Mouse (Mus musculus) inflammation-experienced regulatory T-cells, adult 16 weeks (primary cell): ENCODE data around the gene Plekhh2. TPM values are rescaled to one million over a fixed set of nuclear protein-coding genes. Genes with fewer than 3 reads are reported as not detected.

Experiments
- polyA plus RNA-seq: library from polyadenylated mRNA; unstranded; fragments of 100-300 nt; shearing (Covaris generic); gene quantifications from one replicate; pipeline ENCODE4 v1.2.1, GENCODE M21; 2017

Gene Plekhh2
- polyA plus RNA-seq: not detected

GRCm38 (mm10) chr17:84511682-84512515, at the start of gene Plekhh2:
Gene Plekhh2, plus strand, starts transcription at chr17:84511895.

GRCm38 (mm10) chr17:84465753-84466608, 45.7 kb upstream of the Plekhh2 start, which contains the start of gene Thada:
Gene Thada, minus strand, starts transcription at chr17:84466205.

GRCm38 (mm10) chr17:84626276-84626856, 114.7 kb downstream of the Plekhh2 start, which contains the start of gene Dync2li1:
Gene Dync2li1, plus strand, starts transcription at chr17:84626496.

Other genes with a start within 250 kb of the Plekhh2 start
- gene Thada, start 45.7 kb upstream of the Plekhh2 start, polyA plus RNA-seq: 112 TPM
- gene Dync2li1, start 114.6 kb downstream of the Plekhh2 start, polyA plus RNA-seq: 4.7 TPM
- not detected for gene Abcg8, start 164.4 kb downstream of the Plekhh2 start, polyA plus RNA-seq
- not detected for gene Abcg5, start 171.1 kb downstream of the Plekhh2 start, polyA plus RNA-seq